Mouse (Mus musculus) inflammation-experienced regulatory T-cells, adult 6 months (primary cell): ENCODE results near the gene Selp. TPM values are rescaled to one million over a fixed set of nuclear protein-coding genes. Genes with fewer than 3 reads are reported as not detected.

Source experiments
- ATAC-seq: one replicate; pipeline ENCODE4 v1.8.0; 2017
- polyA plus RNA-seq, 3 experiments: library from polyadenylated mRNA; unstranded; fragments of 100-300 nt; shearing (Covaris generic); gene quantifications; one replicate each; pipeline ENCODE4 v1.2.1; 2017

Gene Selp
- polyA plus RNA-seq, 3 experiments from 2014 or later = 1.1 to 3.0 TPM; not detected in 1

GRCm38 (mm10) chr1:164119892-164120776 lies 5.1 kb downstream of the Selp start:
- ATAC-seq = no peak

GRCm38 (mm10) chr1:164120777-164121158 lies 5.7 kb downstream of the Selp start:
- ATAC-seq = no peak

- no peak for ATAC-seq
These were observed 8.8 kb downstream of the Selp start for GRCm38 (mm10) chr1:164123836-164124235.

- ATAC-seq = no peak
These were observed 14.9 kb downstream of the Selp start for GRCm38 (mm10) chr1:164130013-164130412.

GRCm38 (mm10) chr1:164132609-164133008 lies 17.5 kb downstream of the Selp start:
- no peak for ATAC-seq

GRCm38 (mm10) chr1:164134101-164134500 lies 19.0 kb downstream of the Selp start:
- no peak for ATAC-seq

GRCm38 (mm10) chr1:164135360-164135759 lies 20.3 kb downstream of the Selp start:
- peak; percentile 70 for ATAC-seq

GRCm38 (mm10) chr1:164135960-164136359 lies 20.9 kb downstream of the Selp start:
- peak; percentile 72 for ATAC-seq

- no peak for ATAC-seq
These were observed 21.6 kb downstream of the Selp start for GRCm38 (mm10) chr1:164136636-164137035.

GRCm38 (mm10) chr1:164138365-164139130 lies 23.5 kb downstream of the Selp start:
- peak; percentile 59 for ATAC-seq

- ATAC-seq = no peak
These were observed 24.4 kb downstream of the Selp start for GRCm38 (mm10) chr1:164139464-164139863.

GRCm38 (mm10) chr1:164149083-164149482 lies 34.0 kb downstream of the Selp start:
- ATAC-seq = no peak

GRCm38 (mm10) chr1:164151387-164152088 lies 36.5 kb downstream of the Selp start, which contains the start of gene F5:
F5 (plus strand) TSS chr1:164151838.
- no peak for ATAC-seq

- no peak for ATAC-seq
These were observed 37.8 kb downstream of the Selp start for GRCm38 (mm10) chr1:164152836-164153235.

- ATAC-seq = no peak
These were observed 39.9 kb downstream of the Selp start for GRCm38 (mm10) chr1:164154983-164155382.

- ATAC-seq = no peak
These were observed 43.5 kb downstream of the Selp start for GRCm38 (mm10) chr1:164158571-164158970.

- ATAC-seq = no peak
These were observed 44.7 kb downstream of the Selp start for GRCm38 (mm10) chr1:164159781-164160180.

GRCm38 (mm10) chr1:164162745-164163144 lies 47.7 kb downstream of the Selp start:
- ATAC-seq = no peak

GRCm38 (mm10) chr1:164168818-164169217 lies 53.8 kb downstream of the Selp start:
- ATAC-seq = no peak

GRCm38 (mm10) chr1:164170434-164170833 lies 55.4 kb downstream of the Selp start:
- no peak for ATAC-seq

GRCm38 (mm10) chr1:164173145-164173544 lies 58.1 kb downstream of the Selp start:
- ATAC-seq = no peak

- ATAC-seq = no peak
These were observed 61.8 kb downstream of the Selp start for GRCm38 (mm10) chr1:164176856-164177255.

GRCm38 (mm10) chr1:164178429-164178828 lies 63.4 kb downstream of the Selp start:
- no peak for ATAC-seq
